Mouse (Mus musculus): ENCODE results near the gene Fxyd3. TPM values are rescaled to one million over a fixed set of nuclear protein-coding genes. Genes with fewer than 3 reads are reported as not detected.

Fxyd3 gene
- total RNA-seq, 2 experiments from 2014 or later, result not detected

Other genes starting within 250 kb of the Fxyd3 start
- not detected in 2 replicates for gene Ffar3, start 220.5 kb downstream of the Fxyd3 start, total RNA-seq (2015; ENCODE audit: low replicate concordance)
- not detected in 2 replicates for gene Ffar3, start 220.5 kb downstream of the Fxyd3 start, total RNA-seq (2017; ENCODE audit: low replicate concordance)
- gene Ffar1, start 215.1 kb downstream of the Fxyd3 start, total RNA-seq (2015; ENCODE audit: low replicate concordance), result not detected in 2 replicates
- not detected in 2 replicates for gene Ffar1, start 215.1 kb downstream of the Fxyd3 start, total RNA-seq (2017; ENCODE audit: low replicate concordance)
- gene Cd22, start 196.4 kb downstream of the Fxyd3 start, total RNA-seq (2015; ENCODE audit: low replicate concordance), result 1.0 and 19.6 TPM in 2 replicates
- gene Cd22, start 196.4 kb downstream of the Fxyd3 start, total RNA-seq (2017; ENCODE audit: low replicate concordance), result 0.42 TPM in 1 of 2 replicates, not detected in the other
- not detected in 2 replicates for gene Mag, start 161.8 kb downstream of the Fxyd3 start, total RNA-seq (2015; ENCODE audit: low replicate concordance)
- 0.70 TPM in 1 of 2 replicates, not detected in the other for gene Mag, start 161.8 kb downstream of the Fxyd3 start, total RNA-seq (2017; ENCODE audit: low replicate concordance)
- not detected in 2 replicates for gene Hamp2, start 152.0 kb downstream of the Fxyd3 start, total RNA-seq (2015; ENCODE audit: low replicate concordance)
- gene Hamp2, start 152.0 kb downstream of the Fxyd3 start, total RNA-seq (2017; ENCODE audit: low replicate concordance), result not detected in 2 replicates
- gene Hamp, start 132.7 kb downstream of the Fxyd3 start, total RNA-seq (2015; ENCODE audit: low replicate concordance), result not detected in 2 replicates
- not detected in 2 replicates for gene Hamp, start 132.7 kb downstream of the Fxyd3 start, total RNA-seq (2017; ENCODE audit: low replicate concordance)
- gene Usf2, start 119.9 kb downstream of the Fxyd3 start, total RNA-seq (2015; ENCODE audit: low replicate concordance), result 36.5 and 39.3 TPM in 2 replicates
- gene Usf2, start 119.9 kb downstream of the Fxyd3 start, total RNA-seq (2017; ENCODE audit: low replicate concordance), result 47.0 and 47.3 TPM in 2 replicates
- gene Lsr, start 103.2 kb downstream of the Fxyd3 start, total RNA-seq (2015; ENCODE audit: low replicate concordance), result 2.9 TPM in 1 of 2 replicates, not detected in the other
- 0.70 and 0.77 TPM in 2 replicates for gene Lsr, start 103.2 kb downstream of the Fxyd3 start, total RNA-seq (2017; ENCODE audit: low replicate concordance)
- not detected in 2 replicates for gene Fam187b, start 102.9 kb downstream of the Fxyd3 start, total RNA-seq (2015; ENCODE audit: low replicate concordance)
- gene Fam187b, start 102.9 kb downstream of the Fxyd3 start, total RNA-seq (2017; ENCODE audit: low replicate concordance), result not detected in 2 replicates
- 183 and 286 TPM in 2 replicates for gene Fxyd5, start 34.2 kb downstream of the Fxyd3 start, total RNA-seq (2015; ENCODE audit: low replicate concordance)
- gene Fxyd5, start 34.2 kb downstream of the Fxyd3 start, total RNA-seq (2017; ENCODE audit: low replicate concordance), result 67.1 and 90.7 TPM in 2 replicates
- not detected in 2 replicates for gene Fxyd7, start 25.2 kb downstream of the Fxyd3 start, total RNA-seq (2015; ENCODE audit: low replicate concordance)
- gene Fxyd7, start 25.2 kb downstream of the Fxyd3 start, total RNA-seq (2017; ENCODE audit: low replicate concordance), result not detected in 2 replicates
- not detected in 2 replicates for gene Fxyd1, start 19.5 kb downstream of the Fxyd3 start, total RNA-seq (2015; ENCODE audit: low replicate concordance)
- gene Fxyd1, start 19.5 kb downstream of the Fxyd3 start, total RNA-seq (2017; ENCODE audit: low replicate concordance), result not detected in 2 replicates
- gene Lgi4, start 17.4 kb downstream of the Fxyd3 start, total RNA-seq (2015; ENCODE audit: low replicate concordance), result not detected in 2 replicates
- not detected in 2 replicates for gene Lgi4, start 17.4 kb downstream of the Fxyd3 start, total RNA-seq (2017; ENCODE audit: low replicate concordance)
- gene Hpn, start 38.6 kb upstream of the Fxyd3 start, total RNA-seq (2015; ENCODE audit: low replicate concordance), result 4.0 and 10.0 TPM in 2 replicates
- 0.77 and 6.7 TPM in 2 replicates for gene Hpn, start 38.6 kb upstream of the Fxyd3 start, total RNA-seq (2017; ENCODE audit: low replicate concordance)
- gene Scn1b, start 50.3 kb upstream of the Fxyd3 start, total RNA-seq (2015; ENCODE audit: low replicate concordance), result 1.2 TPM in 1 of 2 replicates, not detected in the other
- 1.2 TPM in 1 of 2 replicates, not detected in the other for gene Scn1b, start 50.3 kb upstream of the Fxyd3 start, total RNA-seq (2017; ENCODE audit: low replicate concordance)
- 20.9 and 27.9 TPM in 2 replicates for gene Gramd1a, start 79.2 kb upstream of the Fxyd3 start, total RNA-seq (2015; ENCODE audit: low replicate concordance)
- gene Gramd1a, start 79.2 kb upstream of the Fxyd3 start, total RNA-seq (2017; ENCODE audit: low replicate concordance), result 4.9 and 6.2 TPM in 2 replicates
- gene Scgb2b2, start 213.8 kb upstream of the Fxyd3 start, total RNA-seq (2015; ENCODE audit: low replicate concordance), result not detected in 2 replicates
- not detected in 2 replicates for gene Scgb2b2, start 213.8 kb upstream of the Fxyd3 start, total RNA-seq (2017; ENCODE audit: low replicate concordance)
- not detected in 2 replicates for gene Scgb1b2, start 215.1 kb upstream of the Fxyd3 start, total RNA-seq (2015; ENCODE audit: low replicate concordance)
- gene Scgb1b2, start 215.1 kb upstream of the Fxyd3 start, total RNA-seq (2017; ENCODE audit: low replicate concordance), result not detected in 2 replicates

Measured in erythroblast, adult 5-6 weeks (primary cell).